Mouse (Mus musculus): ENCODE results near the gene Hrc.

The Hrc gene

GRCm38 (mm10) chr7:45365742-45366651 is 30.9 kb downstream of the Hrc start:
- DNase-seq (ENCODE audit: low spot score in 2 of 2), result no peak

- no peak for DNase-seq (ENCODE audit: low spot score in 2 of 2)
These were observed 31.5 kb downstream of the Hrc start, which contains the start of gene Ppfia3 for GRCm38 (mm10) chr7:45366652-45367019. Gene Ppfia3 (minus strand): TSS chr7:45367019.

- peak; percentile 94 to 96 for DNase-seq (ENCODE audit: low spot score in 2 of 2)
These were observed 32.2 kb downstream of the Hrc start for GRCm38 (mm10) chr7:45367020-45367880.

GRCm38 (mm10) chr7:45368178-45368577 is 33.1 kb downstream of the Hrc start:
- no peak for DNase-seq (ENCODE audit: low spot score in 2 of 2)

- no peak for DNase-seq (ENCODE audit: low spot score in 2 of 2)
These were observed 34.1 kb downstream of the Hrc start for GRCm38 (mm10) chr7:45369022-45369745.

GRCm38 (mm10) chr7:45369836-45370474 is 34.9 kb downstream of the Hrc start:
- peak in 1 of 2 experiments; percentile 11 for DNase-seq (ENCODE audit: low spot score in 2 of 2)

GRCm38 (mm10) chr7:45370475-45371311 is 35.6 kb downstream of the Hrc start, which contains the start of gene Lin7b:
Gene Lin7b (minus strand): TSS chr7:45370583.
- peak; percentile 75 to 94 for DNase-seq (ENCODE audit: low spot score in 2 of 2)

GRCm38 (mm10) chr7:45372371-45372770 is 37.3 kb downstream of the Hrc start:
- no peak for DNase-seq (ENCODE audit: low spot score in 2 of 2)

GRCm38 (mm10) chr7:45374620-45375019 is 39.5 kb downstream of the Hrc start:
- DNase-seq (ENCODE audit: low spot score in 2 of 2), result no peak

GRCm38 (mm10) chr7:45376057-45376456 is 41.0 kb downstream of the Hrc start:
- no peak for DNase-seq (ENCODE audit: low spot score in 2 of 2)

GRCm38 (mm10) chr7:45386077-45386476 is 51.0 kb downstream of the Hrc start:
- no peak for DNase-seq (ENCODE audit: low spot score in 2 of 2)

All from spleen, postnatal 10 days (tissue).